Mouse (Mus musculus) C2C12 (cell line): ENCODE results near the gene Olfr61.

ENCODE experiments used
- CEBPB ChIP-seq: IDR thresholded peaks from one replicate; pipeline ENCODE4 v1.6.1; 2011; ENCODE audit warnings: low read depth, mild to moderate bottlenecking, control low read depth, moderate library complexity
- CTCF ChIP-seq: IDR thresholded peaks from one replicate; pipeline ENCODE4 v1.5.1; 2011; ENCODE audit not compliant: control insufficient read depth, insufficient read depth, insufficient read length
- FOSL1 ChIP-seq: IDR thresholded peaks from one replicate; pipeline ENCODE4 v1.8.0; 2011; ENCODE audit warnings: mild to moderate bottlenecking, low read length; ENCODE audit not compliant: poor library complexity, insufficient read depth, severe bottlenecking
- MAX ChIP-seq: IDR thresholded peaks from one replicate; pipeline ENCODE4 v1.6.1; 2011; ENCODE audit warnings: mild to moderate bottlenecking, control low read depth
- MYOG ChIP-seq: IDR thresholded peaks from one replicate; pipeline ENCODE4 v1.6.1; 2011; ENCODE audit not compliant: control insufficient read depth, insufficient read length; ENCODE audit errors: extremely low read depth
- USF1 ChIP-seq: IDR thresholded peaks from one replicate; pipeline ENCODE4 v1.6.1; 2011; ENCODE audit warnings: low read depth, mild to moderate bottlenecking, control low read depth, moderate library complexity

DNA sequence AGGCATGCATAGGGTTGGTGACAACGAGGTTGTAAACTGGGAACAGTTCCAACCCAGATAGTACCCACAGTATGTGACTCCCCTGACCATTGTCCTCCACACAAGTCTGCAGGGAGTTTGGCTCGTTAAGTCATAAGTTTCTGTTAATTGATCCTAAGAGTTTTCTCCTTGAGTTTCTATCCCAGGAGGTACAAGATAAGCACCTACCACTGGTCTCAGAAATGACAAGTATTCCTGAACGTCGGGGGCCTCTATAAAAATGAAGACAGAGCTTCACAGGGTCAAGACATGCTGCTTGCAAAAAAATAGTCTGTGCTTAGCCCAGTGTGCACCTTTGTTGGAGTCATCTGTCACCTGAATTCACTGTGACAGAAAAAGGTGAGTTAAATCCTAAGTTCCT is 30.9 kb downstream of the Olfr61 start, which contains the start of gene Olfr539:
- TF ChIP-seq CTCF: no peak
- no peak for TF ChIP-seq FOSL1
- TF ChIP-seq CEBPB: no peak
- no peak for TF ChIP-seq MAX
- TF ChIP-seq USF1: no peak
- TF ChIP-seq MYOG: no peak
